Mouse (Mus musculus) heart, adult 9 months (tissue): ENCODE results near the gene Ush2a.

Source experiments
- DNase-seq, 2 experiments: peaks; one replicate each; pipeline ENCODE4 v3.0.0; 2022; ENCODE audit warnings: low spot score in 2 of 2

Ush2a gene

DNA sequence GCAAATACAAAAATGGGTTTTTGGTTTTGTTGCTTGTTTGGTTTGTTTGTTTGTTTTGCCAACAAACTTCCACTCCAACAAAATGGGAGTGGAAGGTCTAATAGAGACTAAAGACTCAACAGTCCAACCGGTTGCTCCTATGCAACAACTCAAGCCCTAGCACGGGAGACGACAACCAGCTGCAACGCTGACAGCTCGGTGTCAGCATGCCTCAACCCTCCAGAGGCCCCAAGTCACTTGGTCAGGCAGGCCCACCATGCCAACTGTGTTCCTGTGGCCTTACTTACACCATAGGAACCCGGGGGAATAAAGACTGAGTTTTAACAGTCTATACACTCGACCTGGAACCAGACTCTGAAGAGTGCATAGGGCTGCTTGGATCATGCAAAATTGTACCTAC, 745.0 kb downstream of the Ush2a start:
- DNase-seq = no peak

DNA sequence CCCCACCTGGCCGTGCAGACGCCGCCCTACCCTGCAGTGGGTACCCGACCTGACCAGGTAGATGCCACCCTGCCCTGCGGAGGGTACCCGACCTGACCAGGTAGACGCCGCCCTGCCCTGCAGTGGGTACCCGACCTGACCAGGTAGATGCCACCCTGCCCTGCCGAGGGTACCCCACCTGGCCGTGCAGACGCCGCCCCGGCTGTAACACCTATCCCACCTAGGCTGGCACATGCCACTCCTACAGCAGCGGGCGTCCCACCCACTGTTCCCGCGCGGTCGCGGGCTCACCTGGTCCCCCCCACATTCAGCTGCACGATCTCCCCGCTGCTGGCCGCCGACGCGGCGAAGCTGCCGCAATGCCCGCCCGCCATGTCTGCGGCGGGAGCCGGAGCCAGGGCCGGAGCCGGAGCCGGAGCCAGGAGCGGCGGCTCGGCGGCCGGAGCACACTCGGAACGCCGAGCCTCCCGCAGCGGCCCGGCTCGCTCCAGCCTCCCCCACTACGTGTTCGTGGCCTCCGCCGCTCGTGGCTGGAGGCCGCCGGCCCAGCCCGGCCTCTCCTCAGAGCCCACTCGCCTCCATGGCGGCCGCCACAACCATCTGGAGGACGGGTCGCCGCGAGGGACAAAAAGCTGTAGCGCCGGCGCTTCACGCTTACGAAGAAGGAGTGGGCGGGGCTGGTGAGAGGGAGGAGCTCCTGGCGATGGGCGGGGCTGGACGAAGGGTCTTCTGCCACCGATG, 745.6 kb downstream of the Ush2a start, which contains the start of gene Kctd3:
Gene Kctd3 (minus strand): TSS at position 603 of the 741 bp plus-strand sequence.
- peak; percentile 86 to 93 for DNase-seq

DNA sequence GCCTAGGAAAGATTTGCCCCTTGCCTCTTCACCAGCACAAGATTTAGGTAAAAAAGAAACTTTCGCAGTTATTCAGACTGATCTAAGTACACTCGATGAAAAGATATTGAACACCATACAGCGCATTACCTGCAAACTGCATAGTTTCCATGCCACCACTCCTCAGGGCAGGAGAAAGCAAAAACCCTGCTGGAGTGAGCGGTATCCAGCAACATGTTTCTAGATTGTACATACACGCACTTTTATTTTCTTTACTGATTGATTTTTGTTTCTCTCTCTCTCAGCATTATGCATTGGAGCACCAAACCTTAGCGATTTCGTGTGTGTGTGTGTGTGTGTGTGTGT, 746.1 kb downstream of the Ush2a start:
- no peak for DNase-seq

DNA sequence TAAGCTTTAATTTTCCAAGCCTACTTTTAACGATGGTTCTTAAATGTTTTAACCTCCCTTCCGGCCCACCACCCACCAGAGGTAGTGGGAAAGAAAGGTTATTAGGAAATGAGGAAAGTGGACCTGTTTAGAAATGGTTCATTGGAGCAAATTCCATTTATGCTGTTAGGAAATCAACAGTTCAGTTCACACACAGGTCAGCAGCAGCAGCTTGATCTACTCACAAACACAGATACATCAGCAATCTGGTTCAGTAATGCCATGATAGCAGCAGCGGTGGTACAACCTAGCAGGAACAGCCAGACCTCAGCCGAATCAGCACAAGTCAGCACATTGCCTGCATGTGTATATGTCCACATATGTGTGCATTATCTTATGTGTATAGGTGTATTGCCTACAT, 748.8 kb downstream of the Ush2a start:
- DNase-seq = no peak

DNA sequence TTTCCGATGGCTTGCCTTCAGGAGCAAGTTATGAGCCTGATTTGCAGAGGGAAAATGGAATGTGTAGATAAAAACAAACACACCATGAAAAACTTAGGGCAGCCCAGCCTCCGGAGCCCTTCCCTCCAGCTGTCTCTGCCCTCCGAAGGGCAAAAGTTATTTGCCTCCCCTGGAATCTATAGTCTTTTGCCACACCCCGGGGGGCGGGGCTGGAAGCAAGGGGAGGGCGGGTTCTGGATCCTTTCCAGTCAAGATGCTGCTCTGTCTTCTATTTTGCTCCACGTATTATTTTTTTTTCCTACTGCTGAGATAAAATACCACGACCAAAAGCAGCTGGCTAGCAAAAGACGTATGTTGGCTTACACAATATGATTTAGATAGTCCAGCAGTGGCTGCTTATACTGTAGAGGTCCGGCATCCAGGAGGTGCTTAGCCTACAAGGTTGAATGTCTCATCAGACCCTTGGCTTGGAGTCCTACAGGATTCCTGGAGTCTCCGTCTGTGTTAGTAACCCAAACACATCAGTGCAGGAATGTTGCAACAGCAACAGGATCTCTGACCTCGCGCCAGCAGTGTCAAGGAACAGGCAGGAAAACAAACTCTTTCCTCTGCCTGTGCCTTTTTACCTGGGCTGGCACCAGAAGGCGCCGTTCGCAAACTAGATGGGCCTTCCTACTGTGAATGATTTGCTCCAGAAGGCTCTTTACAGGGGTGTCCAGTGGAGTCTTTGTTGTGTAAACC, 751.2 kb downstream of the Ush2a start:
- no peak for DNase-seq

DNA sequence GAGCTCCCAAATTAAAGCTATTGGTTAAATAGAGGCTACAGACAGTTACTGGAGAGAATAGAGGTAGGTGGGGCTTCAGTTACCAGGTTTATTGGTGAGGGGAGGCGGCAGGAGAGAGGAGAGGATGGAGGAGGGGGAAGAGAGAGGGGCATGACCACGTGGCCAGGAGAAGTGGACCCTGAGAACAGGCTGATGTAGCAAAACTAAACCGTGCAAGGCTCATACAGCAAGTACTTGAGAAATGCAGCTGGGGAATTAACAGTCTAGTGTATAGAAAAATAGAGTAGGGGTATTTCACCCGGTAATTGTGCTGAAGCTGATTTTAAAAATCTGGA, 751.7 kb downstream of the Ush2a start:
- DNase-seq = no peak
